Mouse (Mus musculus) forebrain, embryonic 14.5 days (tissue): ENCODE data around the gene Galns. TPM values are rescaled to one million over a fixed set of nuclear protein-coding genes. Genes with fewer than 3 reads are reported as not detected.

ENCODE experiments used
- ATAC-seq: fragments of 200-750 bp; cut with Nextera tagmentation; 2 replicates; pipeline ENCODE4 v1.8.0; 2017; ENCODE audit warnings: mild to moderate bottlenecking, moderate library complexity
- DNase-seq: peaks from one replicate; pipeline ENCODE4 v3.0.0-alpha.2; 2015; ENCODE audit warnings: low spot score
- H3K27ac ChIP-seq: fragments of 300-500 bp; sonication (generic); 2 replicates; pipeline ENCODE4 v1.5.1; 2014; ENCODE audit warnings: low read depth, mild to moderate bottlenecking, control low read depth, low read length, moderate library complexity
- H3K27me3 ChIP-seq: fragments of 300-500 bp; sonication (generic); replicated peaks from 2 replicates; pipeline ENCODE4 v1.6.1; 2014; ENCODE audit warnings: low read length, control low read depth, mixed read lengths; ENCODE audit not compliant: control insufficient read depth, insufficient read depth
- H3K36me3 ChIP-seq: fragments of 300-500 bp; sonication (generic); 2 replicates; pipeline ENCODE4 v1.6.1; 2014; ENCODE audit warnings: low read length, control low read depth; ENCODE audit not compliant: control insufficient read depth, insufficient read depth
- H3K4me1 ChIP-seq: fragments of 300-500 bp; sonication (generic); 2 replicates; pipeline ENCODE4 v1.6.1; 2014; ENCODE audit warnings: antibody characterized with exemption, low read length, control low read depth; ENCODE audit not compliant: control insufficient read depth, insufficient read depth
- H3K4me2 ChIP-seq: fragments of 300-500 bp; sonication (generic); 2 replicates; pipeline ENCODE4 v1.6.1; 2014; ENCODE audit warnings: mild to moderate bottlenecking, control low read depth, low read length
- H3K4me3 ChIP-seq: fragments of 300-500 bp; sonication (generic); 2 replicates; pipeline ENCODE4 v1.5.1; 2014; ENCODE audit warnings: low read depth, low read length, control low read depth
- H3K9ac ChIP-seq: fragments of 300-500 bp; sonication (generic); 2 replicates; pipeline ENCODE4 v1.6.1; 2014; ENCODE audit warnings: mild to moderate bottlenecking, low read length, control low read depth, moderate library complexity
- H3K9me3 ChIP-seq: fragments of 300-500 bp; sonication (generic); replicated peaks from 2 replicates; pipeline ENCODE4 v1.6.1; 2016; ENCODE audit warnings: low read length, control low read depth, mixed read lengths; ENCODE audit not compliant: control insufficient read depth
- WGBS: fragments of 180-500 bp; shearing (Covaris S2); extraction: QIAGEN DNeasy Blood & Tissue Kit; methylation state at CpG from one replicate; pipeline ENCODE4 v1.1.7; 2014; 5-methylcytosine and 5-hydroxymethylcytosine counted together
- polyA plus RNA-seq: library from polyadenylated mRNA; unstranded; fragments of >200 nt; fragmentation: Nextera tagmentation; extraction: Ambion mirVana; gene quantifications from 2 replicates; pipeline ENCODE4 v1.2.1, GENCODE M21; 2014

The Galns gene
- polyA plus RNA-seq: 3.5 and 4.3 TPM in 2 replicates

DNA sequence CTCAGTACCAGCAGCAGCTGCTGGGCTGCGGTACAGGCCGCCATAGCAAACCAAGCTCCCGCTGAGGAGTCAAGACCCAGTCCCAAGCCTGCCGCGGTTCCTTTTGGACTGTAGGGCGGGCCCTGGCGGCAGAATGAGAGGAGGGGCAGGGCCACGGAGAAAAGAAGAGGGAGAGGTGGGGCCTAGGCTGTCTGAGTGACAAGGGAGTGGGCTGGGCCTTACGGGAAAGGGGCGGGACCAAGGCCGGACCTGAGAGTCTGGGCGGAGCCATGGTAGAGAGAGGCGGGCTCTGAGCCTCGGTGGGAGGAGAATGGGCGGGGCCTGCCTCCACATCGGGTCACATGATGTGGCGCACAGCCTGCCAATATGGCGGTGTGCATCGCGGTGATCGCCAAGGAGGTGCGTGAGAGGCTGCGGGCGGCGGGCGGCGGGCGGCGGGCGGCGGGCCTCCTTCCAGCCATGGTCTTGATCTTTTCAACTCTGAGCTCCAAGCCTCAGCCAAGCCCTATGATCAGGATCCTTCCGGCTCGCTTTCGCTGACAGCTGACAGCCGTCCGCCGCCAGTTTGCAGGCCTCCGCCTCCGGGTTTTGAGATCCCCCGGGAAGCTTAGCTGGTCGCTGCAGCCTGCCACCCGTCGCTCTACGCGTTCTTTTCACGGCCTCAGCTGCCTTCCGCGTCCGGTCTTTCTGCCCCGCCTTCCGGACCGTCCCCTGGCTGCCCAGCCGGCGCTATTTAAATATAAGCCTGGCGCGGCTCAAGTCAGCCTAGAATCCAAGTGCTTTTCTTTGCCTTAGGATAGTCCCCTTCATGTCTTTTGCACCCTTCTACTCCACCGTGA lies at the start of gene Galns, which contains the start of gene Trappc2l:
Gene Galns, minus strand, starts transcription at position 169 of the 839 bp plus-strand sequence.
Gene Trappc2l, plus strand, starts transcription at position 346 of the 839 bp plus-strand sequence.
- H3K4me3 ChIP-seq: peak within 1 kb of the TSS; percentile 65
- 1% methylated on average over 48 of the region's 57 CpGs for WGBS
- peak; percentile 99 for DNase-seq
- H3K4me2 ChIP-seq: peak within 1 kb of the TSS; percentile 79
- peak within 1 kb of the TSS; percentile 83 for H3K27ac ChIP-seq
- H3K4me1 ChIP-seq: peaks cover 10% of the 10 kb centered on the region
- no peaks in the 10 kb centered on the region for H3K9me3 ChIP-seq
- H3K9ac ChIP-seq: peak within 1 kb of the TSS; percentile 79
- peak; percentile 98 for ATAC-seq
- no peaks in the 10 kb centered on the region for H3K27me3 ChIP-seq
- 0 out of 2 replicates have a peak, but pooled peaks cover 4% of the 10 kb centered on the region for H3K36me3 ChIP-seq

DNA sequence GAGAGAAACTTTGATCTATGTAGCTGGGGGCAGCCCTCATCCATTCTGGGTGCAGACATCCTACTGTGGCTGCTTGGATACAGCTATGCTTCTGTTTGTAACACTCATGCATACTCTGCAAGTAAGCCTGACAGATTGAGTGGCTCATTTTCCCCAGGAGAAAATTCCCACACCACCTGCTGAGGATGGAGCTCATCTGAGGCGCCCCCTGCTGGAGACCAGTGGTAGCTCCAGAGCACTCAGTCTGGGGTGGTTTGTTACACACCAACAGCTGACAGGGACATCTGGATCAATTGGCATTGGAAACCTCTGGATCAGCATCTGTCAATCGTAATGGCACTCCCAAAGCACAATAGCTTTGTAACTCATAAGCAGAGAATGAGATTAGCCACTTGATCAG lies 48.8 kb upstream of the Galns start:
- Histone ChIP-seq H3K36me3 (no peaks in the 10 kb centered on the region), H3K4me3 (no peak overlapping the region), H3K9me3 (no peaks in the 10 kb centered on the region), H3K9ac (no peak overlapping the region), H3K27ac (no peak overlapping the region), H3K4me2 (no peak overlapping the region), H3K27me3 (no peaks in the 10 kb centered on the region), H3K4me1 (peaks cover 17% of the 10 kb centered on the region)
- no peak for DNase-seq
- WGBS: 75% methylated on average over 2 of the region's 2 CpGs
- no peak for ATAC-seq

DNA sequence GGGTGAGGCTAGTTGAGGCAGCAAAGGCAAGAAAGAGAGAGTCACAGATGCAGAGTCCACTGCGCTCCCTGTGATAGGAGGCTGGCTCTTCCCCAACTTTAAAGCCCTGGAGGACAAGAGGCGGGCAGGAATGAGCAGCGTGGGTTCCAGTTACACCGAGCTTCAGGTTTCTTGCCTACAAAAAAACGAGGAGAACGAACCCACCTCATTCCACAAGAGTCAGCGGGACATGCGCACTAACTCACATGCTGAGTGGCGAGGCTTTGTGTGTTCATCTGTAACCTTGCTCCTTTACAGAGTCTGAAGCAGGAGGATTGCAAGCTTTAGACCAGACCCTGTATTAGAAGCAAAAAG lies 47.5 kb upstream of the Galns start:
- H3K27ac ChIP-seq: no peak overlapping the region
- WGBS: 81% methylated on average over 9 of the region's 9 CpGs

DNA sequence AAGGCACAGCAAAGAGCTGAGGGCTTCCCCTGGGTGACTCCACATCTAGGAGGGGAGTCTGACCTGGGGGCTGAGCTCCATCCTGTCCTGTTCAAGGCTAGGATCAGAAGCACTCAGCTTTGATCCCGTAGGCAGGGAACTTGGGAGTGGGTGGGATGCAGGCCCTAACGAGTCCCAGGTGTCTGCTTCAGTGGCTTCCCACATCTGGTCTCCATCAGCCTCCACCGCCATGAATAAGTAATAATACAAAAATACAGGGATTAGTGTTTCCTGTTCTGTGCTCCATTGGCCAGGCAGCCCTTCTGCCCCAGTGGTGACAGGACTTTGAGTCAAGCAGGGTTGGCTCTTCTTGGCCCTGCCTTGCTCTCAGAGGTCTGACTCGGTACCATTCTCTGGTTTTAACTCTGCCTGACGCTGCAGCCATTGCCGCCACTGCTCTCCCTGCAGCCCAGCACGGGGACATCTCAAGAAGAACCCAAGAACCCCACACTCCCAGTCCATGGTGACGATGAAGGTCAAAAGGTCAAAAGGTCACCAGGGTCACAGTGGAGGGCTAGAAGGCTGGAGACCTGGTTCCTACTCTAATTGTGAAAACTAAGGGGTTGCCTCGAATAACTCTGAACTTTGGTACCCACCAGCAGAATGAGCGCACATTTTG lies 47.0 kb upstream of the Galns start:
- WGBS: 80% methylated on average over 10 of the region's 10 CpGs
- Histone ChIP-seq H3K4me3 (no peak overlapping the region), H3K9me3 (no peaks in the 10 kb centered on the region), H3K36me3 (no peaks in the 10 kb centered on the region), H3K27ac (no peak overlapping the region), H3K4me2 (no peak overlapping the region), H3K4me1 (peaks cover 9% of the 10 kb centered on the region; the same call in 1 of the 2 replicates), H3K27me3 (no peaks in the 10 kb centered on the region), H3K9ac (no peak overlapping the region)
- DNase-seq (no peak), ATAC-seq (no peak)

More for the DNA sequence above, 47.5 kb upstream of the Galns start:
- Histone ChIP-seq H3K4me1 (peaks cover 9% of the 10 kb centered on the region; the same call in 1 of the 2 replicates), H3K9me3 (no peaks in the 10 kb centered on the region), H3K36me3 (no peaks in the 10 kb centered on the region), H3K4me3 (no peak overlapping the region), H3K4me2 (no peak overlapping the region), H3K27me3 (no peaks in the 10 kb centered on the region), H3K9ac (no peak overlapping the region)
- no peak for ATAC-seq
- DNase-seq: no peak

DNA sequence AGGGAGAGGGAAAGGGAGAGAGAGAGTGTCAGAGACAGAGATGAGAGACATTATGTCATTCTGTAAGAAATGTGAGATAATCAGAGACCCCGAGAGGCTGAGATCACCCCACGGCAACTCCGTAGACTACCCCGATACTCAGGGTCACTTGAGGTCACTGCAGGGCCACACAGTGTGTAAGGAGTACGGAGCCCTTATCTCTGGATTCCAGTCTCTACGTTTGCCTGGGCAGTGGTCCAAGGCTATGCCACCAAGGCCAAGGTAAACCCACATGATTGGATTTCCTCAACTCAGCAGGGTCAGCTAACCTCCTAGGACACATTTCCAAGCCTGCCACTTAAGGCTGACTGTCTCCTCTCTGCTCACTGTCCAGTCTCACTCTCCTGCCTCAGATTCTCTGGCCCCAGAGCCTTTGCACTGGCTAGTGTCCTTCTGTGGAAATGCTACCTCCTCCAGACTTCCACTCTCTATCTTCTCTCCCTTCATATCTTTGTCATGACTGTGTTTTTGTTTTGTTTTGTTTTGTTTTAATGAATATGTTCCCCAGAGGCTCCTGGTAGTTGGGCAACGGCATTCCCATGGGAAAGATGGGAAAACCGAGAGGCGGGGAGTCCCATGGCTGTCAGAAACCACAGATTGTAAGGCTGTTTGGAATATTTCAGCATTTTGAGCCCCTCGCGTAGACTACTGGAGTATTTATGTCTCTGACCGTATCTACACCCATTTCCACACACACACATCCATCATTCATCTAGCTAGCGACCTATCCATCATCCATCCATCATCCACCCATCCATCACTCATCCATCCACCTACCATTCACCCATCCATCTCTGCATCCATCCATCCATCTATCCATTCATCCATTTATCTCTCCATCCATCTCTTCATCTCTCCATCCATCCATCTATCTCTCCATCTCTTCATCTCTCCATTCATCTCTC lies 45.1 kb upstream of the Galns start:
- Histone ChIP-seq H3K4me3 (no peak overlapping the region), H3K27ac (no peak overlapping the region), H3K27me3 (no peaks in the 10 kb centered on the region), H3K4me2 (no peak overlapping the region), H3K9me3 (no peaks in the 10 kb centered on the region), H3K36me3 (no peaks in the 10 kb centered on the region), H3K4me1 (peaks cover 9% of the 10 kb centered on the region), H3K9ac (no peak overlapping the region)
- DNase-seq: no peak
- 84% methylated on average over 13 of the region's 13 CpGs for WGBS
- no peak for ATAC-seq

DNA sequence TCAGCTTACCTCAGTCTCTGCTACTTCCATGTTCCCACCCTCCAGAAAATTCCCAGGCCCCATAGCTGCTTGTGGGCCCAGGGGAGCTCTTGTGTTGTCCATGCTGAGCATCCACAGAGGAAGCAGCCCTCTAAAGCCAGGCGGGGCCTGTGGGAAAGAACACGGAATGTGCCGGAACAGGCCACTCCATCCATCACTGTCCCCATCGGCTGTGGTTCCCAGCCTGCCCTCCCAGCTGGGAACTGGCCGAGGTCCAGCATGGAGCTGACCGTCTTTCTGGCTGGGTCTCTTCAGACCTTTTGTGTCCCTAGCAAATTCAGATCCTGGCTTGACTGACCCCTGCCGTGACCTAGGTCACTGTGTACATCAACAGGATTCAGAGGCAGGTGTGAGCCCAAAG lies 43.5 kb upstream of the Galns start:
- H3K4me3 ChIP-seq: no peak overlapping the region
- H3K4me2 ChIP-seq: no peak overlapping the region
- H3K9ac ChIP-seq: no peak overlapping the region
- H3K9me3 ChIP-seq: no peaks in the 10 kb centered on the region
- ATAC-seq (no peak), DNase-seq (no peak)
- WGBS: 84% methylated on average over 7 of the region's 7 CpGs
- H3K4me1 ChIP-seq: peaks cover 5% of the 10 kb centered on the region; the same call in 1 of the 2 replicates
- no peaks in the 10 kb centered on the region for H3K27me3 ChIP-seq
- no peak overlapping the region for H3K27ac ChIP-seq
- H3K36me3 ChIP-seq: no peaks in the 10 kb centered on the region

DNA sequence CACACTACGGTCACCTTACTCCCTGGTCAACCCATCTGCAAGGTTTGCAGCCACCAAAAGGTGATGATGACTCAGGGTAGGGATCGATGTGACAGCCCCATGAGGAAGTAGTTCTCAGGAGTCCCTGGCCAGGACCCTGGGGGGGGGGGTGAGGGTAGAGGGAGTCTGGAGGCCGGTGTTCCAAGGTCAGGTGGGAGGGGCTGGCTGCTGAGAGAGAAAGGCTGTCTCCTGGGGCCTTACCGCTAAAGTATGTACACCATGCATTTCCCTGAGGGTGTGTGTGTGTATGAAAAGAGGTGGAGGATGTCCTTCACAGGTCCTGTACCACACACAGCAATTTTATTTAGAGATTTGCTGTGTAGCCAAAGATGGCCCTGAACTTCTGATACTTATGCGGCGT lies 41.4 kb upstream of the Galns start:
- no peak for ATAC-seq
- DNase-seq: no peak
- Histone ChIP-seq H3K27ac (no peak overlapping the region), H3K9ac (no peak overlapping the region), H3K36me3 (peaks cover 5% of the 10 kb centered on the region), H3K4me2 (no peak overlapping the region), H3K4me1 (peaks cover 5% of the 10 kb centered on the region; the same call in 1 of the 2 replicates), H3K9me3 (no peaks in the 10 kb centered on the region), H3K4me3 (no peak overlapping the region), H3K27me3 (no peaks in the 10 kb centered on the region)
- 79% methylated on average over 6 of the region's 6 CpGs for WGBS

DNA sequence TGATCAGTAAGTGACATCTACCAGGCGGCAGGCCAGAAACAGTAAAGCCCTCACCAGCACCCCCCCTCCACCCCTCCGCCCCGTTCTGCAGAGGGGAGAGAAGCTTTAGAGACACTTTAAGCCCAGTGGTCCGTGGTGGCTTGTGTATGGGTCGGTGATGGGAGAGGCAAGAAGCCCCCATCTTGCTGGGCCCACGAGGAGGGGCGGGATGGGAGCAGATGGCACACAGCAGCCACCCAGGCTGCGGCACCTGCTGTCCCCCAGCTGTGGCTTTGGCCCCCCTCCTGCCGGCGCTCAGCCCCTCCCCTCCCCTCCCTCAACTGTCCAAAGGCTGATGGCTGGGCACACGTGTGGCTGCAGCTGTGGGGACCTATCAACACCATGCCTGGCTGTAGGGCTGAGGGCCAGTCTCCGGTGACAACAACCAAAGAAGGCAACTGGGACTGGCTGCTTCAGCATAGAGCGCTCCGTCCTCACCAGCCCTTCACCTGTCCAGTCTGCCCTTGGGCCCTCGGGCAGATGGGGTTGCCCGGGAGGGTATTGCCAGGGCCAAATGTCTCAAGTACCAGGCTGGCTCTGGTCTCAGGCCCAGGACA lies 40.2 kb upstream of the Galns start:
- H3K4me1 ChIP-seq: peaks cover 5% of the 10 kb centered on the region; the same call in 1 of the 2 replicates
- H3K4me2 ChIP-seq: no peak overlapping the region
- no peak overlapping the region for H3K27ac ChIP-seq
- peaks cover 14% of the 10 kb centered on the region for H3K36me3 ChIP-seq
- WGBS: 63% methylated on average over 16 of the region's 16 CpGs
- no peak overlapping the region for H3K4me3 ChIP-seq
- no peaks in the 10 kb centered on the region for H3K9me3 ChIP-seq
- DNase-seq: no peak
- no peaks in the 10 kb centered on the region for H3K27me3 ChIP-seq
- ATAC-seq: 0 out of 2 replicates have a peak, but pooled peaks have one; percentile 29
- no peak overlapping the region for H3K9ac ChIP-seq
